Mouse (Mus musculus) intestine, postnatal 0 days (tissue): Measurements from ENCODE around the gene P2ry6. TPM values are rescaled to one million over a fixed set of nuclear protein-coding genes. Genes with fewer than 3 reads are reported as not detected.

ENCODE experiments used
- ATAC-seq: fragments of 200-750 bp; cut with Nextera tagmentation; 2 replicates; pipeline ENCODE4 v1.8.0; 2017; ENCODE audit warnings: mild to moderate bottlenecking, moderate TSS enrichment, moderate library complexity
- H3K27ac ChIP-seq: fragments of 300-500 bp; sonication (generic); 2 replicates; pipeline ENCODE4 v1.5.1; 2014; ENCODE audit warnings: mild to moderate bottlenecking, low read depth, low read length, moderate library complexity
- H3K27me3 ChIP-seq: fragments of 300-500 bp; sonication (generic); replicated peaks from 2 replicates; pipeline ENCODE4 v1.6.1; 2014; ENCODE audit warnings: low read length, mixed read lengths; ENCODE audit not compliant: control insufficient read depth, insufficient read depth
- H3K36me3 ChIP-seq: fragments of 300-500 bp; sonication (generic); 2 replicates; pipeline ENCODE4 v1.6.1; 2014; ENCODE audit warnings: mild to moderate bottlenecking, moderate library complexity; ENCODE audit not compliant: control insufficient read depth, insufficient read depth
- H3K4me1 ChIP-seq: fragments of 300-500 bp; sonication (generic); replicated peaks from 2 replicates; pipeline ENCODE4 v1.6.1; 2014; ENCODE audit warnings: antibody characterized with exemption, low read length, mixed read lengths; ENCODE audit not compliant: control insufficient read depth, insufficient read depth
- H3K4me2 ChIP-seq: fragments of 300-500 bp; sonication (generic); replicated peaks from 2 replicates; pipeline ENCODE4 v1.6.1; 2014; ENCODE audit warnings: low read depth, mild to moderate bottlenecking, moderate library complexity
- H3K4me3 ChIP-seq: fragments of 300-500 bp; sonication (generic); 2 replicates; pipeline ENCODE4 v1.5.1; 2014; ENCODE audit warnings: low read depth, low read length
- H3K9ac ChIP-seq: fragments of 300-500 bp; sonication (generic); 2 replicates; pipeline ENCODE4 v1.6.1; 2014; ENCODE audit warnings: mild to moderate bottlenecking, low read depth, low read length
- H3K9me3 ChIP-seq: fragments of 300-500 bp; sonication (generic); 2 replicates; pipeline ENCODE4 v1.6.1; 2016; ENCODE audit warnings: mixed run types; ENCODE audit not compliant: control insufficient read depth
- CTCF ChIP-seq: sonication (generic); IDR thresholded peaks from 2 replicates; pipeline ENCODE4 v1.5.1; 2016; ENCODE audit warnings: low read depth, mild to moderate bottlenecking, control low read depth, antibody characterized with exemption, moderate library complexity
- WGBS: fragments of 180-500 bp; shearing (Covaris S2); extraction: QIAGEN DNeasy Blood & Tissue Kit; methylation state at CpG from one replicate; pipeline ENCODE4 v1.1.7; 2014; 5-methylcytosine and 5-hydroxymethylcytosine counted together
- polyA plus RNA-seq: library from polyadenylated mRNA; unstranded; fragments of >200 nt; fragmentation: Nextera tagmentation; extraction: Ambion mirVana; gene quantifications from 2 replicates; pipeline ENCODE4 v1.2.1, GENCODE M21; 2015

P2ry6 gene
- polyA plus RNA-seq, 1 experiment from 2014 or later, result 5.7 TPM

DNA sequence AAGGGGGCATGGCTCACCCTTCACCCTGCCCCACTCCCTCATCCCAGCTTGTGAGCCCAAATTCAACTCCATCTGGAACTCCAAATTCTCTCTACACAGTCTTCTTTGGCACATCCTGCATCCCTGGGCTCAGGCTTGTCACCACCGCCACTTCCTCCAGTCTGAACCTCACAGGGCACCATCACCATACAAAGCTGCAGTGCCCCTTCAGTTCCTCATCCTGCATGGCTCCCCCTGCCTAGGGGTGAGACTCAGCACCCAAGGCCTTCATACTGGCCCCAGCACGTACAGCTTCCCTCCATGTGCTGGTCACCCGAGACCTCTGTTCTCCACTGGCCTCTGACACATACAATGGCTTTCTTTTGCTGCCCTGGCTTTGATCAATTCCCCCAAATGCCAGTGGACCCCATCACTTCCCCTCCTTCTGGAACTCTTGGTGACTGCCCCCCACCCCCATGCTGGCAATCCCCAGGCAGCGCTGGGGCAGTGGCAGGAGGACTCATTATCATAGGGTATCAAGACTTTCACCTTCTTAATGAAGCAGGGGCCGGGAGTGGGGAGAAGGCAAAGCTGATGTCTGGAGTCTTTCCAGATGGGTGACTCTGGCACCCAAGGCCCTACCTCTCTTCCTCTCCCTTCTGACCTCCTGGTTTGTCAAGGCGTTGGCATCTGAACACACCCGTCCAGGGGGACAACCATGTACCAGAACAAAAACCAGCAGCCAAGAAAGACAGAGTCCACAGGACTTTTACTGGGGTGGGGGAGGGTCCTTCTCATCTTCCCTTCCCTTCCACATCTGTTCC is 55.2 kb downstream of the P2ry6 start:
- 0 out of 2 replicates have a peak, but pooled peaks cover 10% of the 10 kb centered on the region for H3K4me1 ChIP-seq
- no peaks in the 10 kb centered on the region for H3K27me3 ChIP-seq
- 55% methylated on average over 7 of the region's 7 CpGs for WGBS
- H3K36me3 ChIP-seq, result peaks cover 5% of the 10 kb centered on the region; the same call in 1 of the 2 replicates
- no peaks in the 10 kb centered on the region for H3K9me3 ChIP-seq
- ATAC-seq, result no peak; the same call in 1 of the 2 replicates
- H3K4me3 ChIP-seq, result no peak overlapping the region
- H3K9ac ChIP-seq, result no peak overlapping the region
- no peak overlapping the region; the same call in 1 of the 2 replicates for H3K27ac ChIP-seq
- 0 out of 2 replicates have a peak overlapping the region, but pooled peaks have one; percentile 6 for H3K4me2 ChIP-seq
- TF ChIP-seq CTCF, result no peak

DNA sequence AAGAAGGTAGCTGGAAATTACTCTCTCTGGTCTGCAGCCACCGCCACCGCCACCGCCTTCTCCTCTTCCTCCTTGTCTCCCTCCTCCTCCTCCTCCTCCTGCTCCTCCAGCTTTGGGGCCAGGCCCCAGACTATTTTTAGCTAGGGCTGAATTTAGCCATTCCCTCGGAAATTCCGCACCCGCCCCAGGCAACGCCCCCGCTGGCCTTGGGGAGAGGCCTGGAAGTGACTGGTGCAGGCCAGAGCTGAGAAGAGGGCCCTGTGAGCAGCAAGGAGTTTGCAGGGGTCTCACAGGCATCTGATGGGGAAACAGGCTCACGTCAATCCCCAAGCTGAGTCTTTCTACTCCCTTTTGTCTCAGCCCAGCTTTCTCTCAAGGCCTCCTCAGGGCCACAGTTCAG is 56.3 kb downstream of the P2ry6 start:
- no peak for ATAC-seq
- H3K9me3 ChIP-seq, result no peaks in the 10 kb centered on the region
- no peak overlapping the region for H3K9ac ChIP-seq
- no peak for TF ChIP-seq CTCF
- H3K4me2 ChIP-seq, result no peak overlapping the region
- peaks cover 5% of the 10 kb centered on the region; the same call in 1 of the 2 replicates for H3K36me3 ChIP-seq
- WGBS, result 32% methylated on average over 9 of the region's 9 CpGs
- 0 out of 2 replicates have a peak, but pooled peaks cover 10% of the 10 kb centered on the region for H3K4me1 ChIP-seq
- H3K27ac ChIP-seq, result no peak overlapping the region
- no peak overlapping the region for H3K4me3 ChIP-seq
- no peaks in the 10 kb centered on the region for H3K27me3 ChIP-seq

DNA sequence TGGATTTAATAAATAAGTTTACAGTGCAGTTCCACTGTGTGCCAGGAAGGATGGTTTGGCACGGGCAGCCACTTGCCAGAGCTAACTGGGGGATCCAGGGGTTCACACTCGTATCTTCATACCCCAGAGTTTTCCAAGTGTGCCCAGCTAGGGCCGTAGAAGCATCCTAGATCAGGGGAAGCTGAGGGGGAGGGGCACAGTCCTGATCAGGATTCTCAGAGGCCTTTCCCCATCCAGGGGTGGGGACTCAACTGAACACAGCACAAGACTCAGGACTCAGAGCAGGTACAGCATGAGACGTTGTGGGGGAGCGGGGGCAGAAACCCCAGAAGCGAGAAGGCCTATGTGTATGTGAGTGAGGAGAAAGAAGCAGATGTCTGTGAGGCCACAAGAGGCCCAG is 56.7 kb downstream of the P2ry6 start:
- H3K4me2 ChIP-seq, result no peak overlapping the region
- no peaks in the 10 kb centered on the region for H3K9me3 ChIP-seq
- H3K9ac ChIP-seq, result no peak overlapping the region
- WGBS, result 63% methylated on average over 6 of the region's 6 CpGs
- H3K4me3 ChIP-seq, result no peak overlapping the region
- H3K36me3 ChIP-seq, result peaks cover 4% of the 10 kb centered on the region; the same call in 1 of the 2 replicates
- no peaks in the 10 kb centered on the region for H3K27me3 ChIP-seq
- 0 out of 2 replicates have a peak, but pooled peaks cover 10% of the 10 kb centered on the region for H3K4me1 ChIP-seq
- TF ChIP-seq CTCF, result no peak
- no peak for ATAC-seq
- H3K27ac ChIP-seq, result peak overlapping the region; percentile 47; the same call in 1 of the 2 replicates

DNA sequence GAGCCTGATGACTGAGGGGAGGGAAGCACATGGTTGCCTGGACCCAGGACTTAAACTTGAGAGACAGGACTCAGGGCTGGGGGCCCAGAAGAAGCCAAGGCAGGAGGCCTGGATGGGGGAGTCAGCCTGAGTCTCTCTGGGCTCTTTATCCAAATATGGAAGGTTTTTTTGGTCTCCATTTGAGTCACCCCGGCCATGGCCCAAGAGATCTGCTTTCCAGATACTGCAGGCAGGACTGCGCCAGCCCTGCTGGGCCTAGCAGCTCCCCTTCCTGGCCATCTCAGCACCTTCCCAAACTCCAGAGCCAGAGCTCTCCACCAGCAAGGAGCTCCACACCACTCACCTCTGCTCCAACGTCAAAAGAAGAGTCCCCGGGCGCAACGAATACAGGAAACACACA is 57.9 kb downstream of the P2ry6 start:
- Histone ChIP-seq H3K4me2 (no peak overlapping the region), H3K4me3 (no peak overlapping the region), H3K27me3 (no peaks in the 10 kb centered on the region), H3K27ac (no peak overlapping the region), H3K36me3 (no peaks in the 10 kb centered on the region), H3K4me1 (0 out of 2 replicates have a peak, but pooled peaks cover 10% of the 10 kb centered on the region), H3K9me3 (no peaks in the 10 kb centered on the region), H3K9ac (no peak overlapping the region)
- no peak for ATAC-seq
- no peak for TF ChIP-seq CTCF
- WGBS, result 71% methylated on average over 6 of the region's 6 CpGs

DNA sequence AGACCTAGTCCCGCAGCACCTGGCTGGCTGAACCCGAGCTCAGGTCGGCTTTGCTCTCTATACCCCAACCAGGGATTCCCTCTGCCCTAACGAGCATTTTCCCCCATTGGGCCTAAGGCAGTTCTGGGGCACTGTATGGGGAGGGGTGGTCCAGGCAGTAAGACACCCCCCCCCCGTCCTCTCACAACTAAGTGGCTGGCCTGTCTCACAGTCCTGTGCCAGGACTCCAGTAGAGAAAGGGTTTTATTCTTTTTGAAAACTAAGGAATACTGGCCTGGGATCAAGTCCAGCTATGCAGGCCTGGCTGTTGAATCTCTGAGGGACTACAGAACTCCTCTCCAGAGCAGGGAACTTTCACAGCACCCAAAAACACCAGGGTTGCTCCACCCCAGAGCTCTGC is 59.2 kb downstream of the P2ry6 start:
- ATAC-seq, result no peak
- no peak overlapping the region for H3K9ac ChIP-seq
- no peak for TF ChIP-seq CTCF
- no peaks in the 10 kb centered on the region for H3K36me3 ChIP-seq
- 82% methylated on average over 5 of the region's 5 CpGs for WGBS
- no peak overlapping the region for H3K4me2 ChIP-seq
- H3K27me3 ChIP-seq, result no peaks in the 10 kb centered on the region
- H3K4me3 ChIP-seq, result no peak overlapping the region
- H3K4me1 ChIP-seq, result 0 out of 2 replicates have a peak, but pooled peaks cover 18% of the 10 kb centered on the region
- H3K27ac ChIP-seq, result no peak overlapping the region
- H3K9me3 ChIP-seq, result no peaks in the 10 kb centered on the region

DNA sequence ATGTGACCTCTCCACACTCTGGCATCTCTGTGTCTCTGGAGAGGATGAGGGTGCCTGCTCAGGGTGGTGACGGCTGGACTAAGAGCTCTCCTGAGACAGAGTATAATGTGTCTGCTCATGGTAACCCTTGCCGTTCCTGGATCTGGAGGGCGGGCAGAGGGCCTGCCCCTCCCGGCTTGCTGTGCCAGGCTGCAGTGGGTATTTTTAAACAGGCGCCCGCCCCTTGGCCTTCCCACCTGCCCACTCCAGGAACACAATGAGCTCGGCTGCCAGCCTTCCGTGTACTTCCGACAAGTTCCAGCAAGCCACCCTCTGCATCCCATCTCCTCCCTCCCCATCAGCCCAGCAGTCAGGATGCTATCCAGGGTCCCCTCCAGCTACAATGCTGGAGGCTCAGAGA is 62.7 kb downstream of the P2ry6 start:
- WGBS, result 49% methylated on average over 9 of the region's 9 CpGs
- 0 out of 2 replicates have a peak, but pooled peaks cover 8% of the 10 kb centered on the region for H3K4me1 ChIP-seq
- H3K9ac ChIP-seq, result no peak overlapping the region
- no peak for ATAC-seq
- no peak for TF ChIP-seq CTCF
- no peaks in the 10 kb centered on the region for H3K36me3 ChIP-seq
- H3K9me3 ChIP-seq, result no peaks in the 10 kb centered on the region
- H3K4me2 ChIP-seq, result no peak overlapping the region; the same call in 1 of the 2 replicates
- no peaks in the 10 kb centered on the region for H3K27me3 ChIP-seq
- no peak overlapping the region for H3K4me3 ChIP-seq
- peak overlapping the region; percentile 28; the same call in 1 of the 2 replicates for H3K27ac ChIP-seq
